Mouse (Mus musculus): ENCODE results near the gene Fkbp5. TPM values are rescaled to one million over a fixed set of nuclear protein-coding genes. Genes with fewer than 3 reads are reported as not detected.
A peak's percentile ranks its signal among the peaks of the same experiment; 100 is the strongest.
"Not testable (repeated sequence)": the region's sequence is repeated elsewhere in the genome, so short reads cannot be mapped to it uniquely, and the experiment has no call there.

The Fkbp5 gene
- total RNA-seq, 2 experiments from 2014 or later = 67.0 to 92.3 TPM

- no peak for DNase-seq
These were observed 145.4 kb downstream of the Fkbp5 start for GRCm38 (mm10) chr17:28371941-28372340.

GRCm38 (mm10) chr17:28371286-28371685, 146.0 kb downstream of the Fkbp5 start:
- no peak for DNase-seq

- no peak for DNase-seq
These were observed 148.3 kb downstream of the Fkbp5 start for GRCm38 (mm10) chr17:28369056-28369455.

- DNase-seq = peak; percentile 49 to 62
These were observed 148.9 kb downstream of the Fkbp5 start for GRCm38 (mm10) chr17:28368449-28368848.

- DNase-seq = no peak
These were observed 152.2 kb downstream of the Fkbp5 start, which contains the start of gene Tulp1 for GRCm38 (mm10) chr17:28365122-28365521. Tulp1 (minus strand) TSS chr17:28365222.

- no peak for DNase-seq
These were observed 153.8 kb downstream of the Fkbp5 start for GRCm38 (mm10) chr17:28363507-28363906.

- no peak for DNase-seq
These were observed 154.6 kb downstream of the Fkbp5 start for GRCm38 (mm10) chr17:28362653-28363292.

GRCm38 (mm10) chr17:28361921-28362652, 155.2 kb downstream of the Fkbp5 start:
- DNase-seq = no peak

GRCm38 (mm10) chr17:28360531-28361277, 156.6 kb downstream of the Fkbp5 start:
- no peak for DNase-seq

GRCm38 (mm10) chr17:28358576-28359261, 158.6 kb downstream of the Fkbp5 start:
- DNase-seq = not testable (repeated sequence)

- DNase-seq = no peak
These were observed 161.5 kb downstream of the Fkbp5 start for GRCm38 (mm10) chr17:28355871-28356270.

GRCm38 (mm10) chr17:28352018-28352417, 165.3 kb downstream of the Fkbp5 start:
- no peak for DNase-seq

GRCm38 (mm10) chr17:28351353-28351890, 165.9 kb downstream of the Fkbp5 start:
- no peak for DNase-seq

- no peak for DNase-seq
These were observed 166.6 kb downstream of the Fkbp5 start, which contains the start of gene Tead3 for GRCm38 (mm10) chr17:28350466-28351352. Tead3 (minus strand) TSS chr17:28350817.

- no peak for DNase-seq
These were observed 167.3 kb downstream of the Fkbp5 start for GRCm38 (mm10) chr17:28349901-28350465.

GRCm38 (mm10) chr17:28349264-28349880, 168.0 kb downstream of the Fkbp5 start:
- no peak for DNase-seq
